Mouse (Mus musculus): ENCODE results near the gene Zmiz2. TPM values are rescaled to one million over a fixed set of nuclear protein-coding genes. Genes with fewer than 3 reads are reported as not detected.

Gene Zmiz2
- polyA plus RNA-seq (2017; shearing (Covaris generic)), result 27.3 TPM

GRCm38 (mm10) chr11:6388726-6389413, at the start of gene Zmiz2:
Gene Zmiz2 (plus strand): TSS chr11:6389074.

GRCm38 (mm10) chr11:6414751-6415550, 26.1 kb downstream of the Zmiz2 start, which contains the start of gene Ppia:
Gene Ppia (plus strand): TSS chr11:6415443.

GRCm38 (mm10) chr11:6444077-6444853, 55.4 kb downstream of the Zmiz2 start, which contains the start of gene H2afv:
Gene H2afv (minus strand): TSS chr11:6444443.

Other genes starting within 250 kb of the Zmiz2 start
- 0.36 TPM for gene A730071L15Rik, start 189.0 kb upstream of the Zmiz2 start, polyA plus RNA-seq (2017; shearing (Covaris generic))
- 67.6 TPM for gene Nudcd3, start 188.7 kb upstream of the Zmiz2 start, polyA plus RNA-seq (2017; shearing (Covaris generic))
- not detected for gene Npc1l1, start 158.9 kb upstream of the Zmiz2 start, polyA plus RNA-seq (2017; shearing (Covaris generic))
- 90.3 TPM for gene Ddx56, start 121.3 kb upstream of the Zmiz2 start, polyA plus RNA-seq (2017; shearing (Covaris generic))
- gene Tmed4, start 114.2 kb upstream of the Zmiz2 start, polyA plus RNA-seq (2017; shearing (Covaris generic)), result 86.2 TPM
- gene Ogdh, start 97.4 kb upstream of the Zmiz2 start, polyA plus RNA-seq (2017; shearing (Covaris generic)), result 225 TPM
- 5,075 TPM for gene Ppia, start 26.4 kb downstream of the Zmiz2 start, polyA plus RNA-seq (2017; shearing (Covaris generic))
- 118 TPM for gene H2afv, start 55.4 kb downstream of the Zmiz2 start, polyA plus RNA-seq (2017; shearing (Covaris generic))
- gene Purb, start 86.8 kb downstream of the Zmiz2 start, polyA plus RNA-seq (2017; shearing (Covaris generic)), result 8.4 TPM
- gene Myo1g, start 131.9 kb downstream of the Zmiz2 start, polyA plus RNA-seq (2017; shearing (Covaris generic)), result 194 TPM
- 377 TPM for gene Ccm2, start 157.8 kb downstream of the Zmiz2 start, polyA plus RNA-seq (2017; shearing (Covaris generic))
- gene Nacad, start 217.0 kb downstream of the Zmiz2 start, polyA plus RNA-seq (2017; shearing (Covaris generic)), result 1.6 TPM
- gene Tbrg4, start 237.0 kb downstream of the Zmiz2 start, polyA plus RNA-seq (2017; shearing (Covaris generic)), result 15.7 TPM
- gene Wap, start 249.6 kb downstream of the Zmiz2 start, polyA plus RNA-seq (2017; shearing (Covaris generic)), result not detected